Mouse (Mus musculus) erythroblast, embryonic 14.5 days (primary cell): ENCODE data around the gene Gm11487. TPM values are rescaled to one million over a fixed set of nuclear protein-coding genes. Genes with fewer than 3 reads are reported as not detected.
"Not testable (repeated sequence)": the region's sequence is repeated elsewhere in the genome, so short reads cannot be mapped to it uniquely, and the experiment has no call there.

Experiments
- H3K27me3 ChIP-seq: 2 replicates; pipeline ENCODE4 v1.6.1; 2012; ENCODE audit warnings: inconsistent platforms; ENCODE audit not compliant: control insufficient read depth
- H3K36me3 ChIP-seq: 2 replicates; pipeline ENCODE4 v1.6.1; 2012; ENCODE audit warnings: mild to moderate bottlenecking, inconsistent platforms; ENCODE audit not compliant: control insufficient read depth
- H3K4me1 ChIP-seq: 2 replicates; pipeline ENCODE4 v1.6.1; 2012; ENCODE audit warnings: inconsistent platforms; ENCODE audit not compliant: control insufficient read depth
- H3K4me3 ChIP-seq: replicated peaks from 2 replicates; pipeline ENCODE3; 2012; ENCODE audit warnings: moderate library complexity, mild to moderate bottlenecking, inconsistent platforms
- H3K9me3 ChIP-seq: 2 replicates; pipeline ENCODE4 v1.6.1; 2012; ENCODE audit warnings: low read length, inconsistent platforms, mixed read lengths; ENCODE audit not compliant: control insufficient read depth
- GATA1 ChIP-seq: IDR thresholded peaks from 2 replicates; pipeline ENCODE4 v1.6.1; 2012; ENCODE audit warnings: low read length, inconsistent platforms, mixed read lengths
- TAL1 ChIP-seq: IDR thresholded peaks from 3 replicates; pipeline ENCODE4 v1.6.1; 2012; ENCODE audit warnings: low read length, inconsistent platforms, mixed read lengths
- polyA plus RNA-seq: library from polyadenylated mRNA; stranded (reverse); fragments of >175 nt; gene quantifications from 2 replicates; pipeline ENCODE4 v1.2.3, GENCODE M21; 2012

Gm11487 gene
- polyA plus RNA-seq = not detected in 2 replicates

GRCm38 (mm10) chr4:73404972-73405371 lies at the start of gene Gm11487:
Gm11487 (minus strand) TSS chr4:73405072.
- not testable (repeated sequence) for H3K36me3 ChIP-seq, H3K4me1 ChIP-seq, H3K4me3 ChIP-seq, H3K9me3 ChIP-seq, H3K27me3 ChIP-seq

- no peaks in the 10 kb centered on the region for H3K4me1 ChIP-seq
- H3K4me3 ChIP-seq = no peak overlapping the region
- H3K9me3 ChIP-seq = peaks cover 4% of the 10 kb centered on the region; the same call in 1 of the 2 replicates
- no peaks in the 10 kb centered on the region for H3K27me3 ChIP-seq
- no peak for TF ChIP-seq GATA1
- TF ChIP-seq TAL1 = no peak
- no peaks in the 10 kb centered on the region for H3K36me3 ChIP-seq
Measured at GRCm38 (mm10) chr4:73444715-73445114, 39.8 kb upstream of the Gm11487 start.

GRCm38 (mm10) chr4:73442568-73442967 lies 37.7 kb upstream of the Gm11487 start:
- Histone ChIP-seq H3K4me1 (no peaks in the 10 kb centered on the region), H3K27me3 (no peaks in the 10 kb centered on the region), H3K36me3 (no peaks in the 10 kb centered on the region), H3K4me3 (no peak overlapping the region), H3K9me3 (peaks cover 4% of the 10 kb centered on the region; the same call in 1 of the 2 replicates)
- no peak for TF ChIP-seq GATA1
- no peak for TF ChIP-seq TAL1

GRCm38 (mm10) chr4:73425903-73426302 lies 21.0 kb upstream of the Gm11487 start:
- H3K27me3 ChIP-seq = no peaks in the 10 kb centered on the region
- TF ChIP-seq TAL1 (no peak), GATA1 (no peak)
- no peaks in the 10 kb centered on the region for H3K36me3 ChIP-seq
- H3K4me1 ChIP-seq = no peaks in the 10 kb centered on the region
- H3K9me3 ChIP-seq = peaks cover 5% of the 10 kb centered on the region
- H3K4me3 ChIP-seq = no peak overlapping the region

GRCm38 (mm10) chr4:73423049-73423448 lies 18.2 kb upstream of the Gm11487 start:
- TF ChIP-seq GATA1 = no peak
- no peak for TF ChIP-seq TAL1
- no peak overlapping the region for H3K4me3 ChIP-seq
- H3K27me3 ChIP-seq = no peaks in the 10 kb centered on the region
- peaks cover 5% of the 10 kb centered on the region for H3K9me3 ChIP-seq
- H3K4me1 ChIP-seq = no peaks in the 10 kb centered on the region
- H3K36me3 ChIP-seq = no peaks in the 10 kb centered on the region

GRCm38 (mm10) chr4:73366534-73366933 lies 38.3 kb downstream of the Gm11487 start:
- H3K36me3 ChIP-seq = no peaks in the 10 kb centered on the region
- H3K4me1 ChIP-seq = no peaks in the 10 kb centered on the region
- no peaks in the 10 kb centered on the region for H3K9me3 ChIP-seq
- no peak overlapping the region for H3K4me3 ChIP-seq
- no peaks in the 10 kb centered on the region for H3K27me3 ChIP-seq
- TF ChIP-seq GATA1 = no peak
- TF ChIP-seq TAL1 = no peak

Other genes with a start within 250 kb of the Gm11487 start
- gene Gm11238, start 202.8 kb upstream of the Gm11487 start, polyA plus RNA-seq = not detected in 2 replicates
- not detected in 2 replicates for gene Gm11237, start 217.9 kb upstream of the Gm11487 start, polyA plus RNA-seq
- not detected in 2 replicates for gene Gm11236, start 233.0 kb upstream of the Gm11487 start, polyA plus RNA-seq